Mouse (Mus musculus) lung, postnatal 0 days (tissue): ENCODE results near the gene Selenov. TPM values are rescaled to one million over a fixed set of nuclear protein-coding genes. Genes with fewer than 3 reads are reported as not detected.

Source experiments
- ATAC-seq: fragments of 200-750 bp; cut with Nextera tagmentation; 2 replicates; pipeline ENCODE4 v1.8.0; 2017; ENCODE audit warnings: moderate library complexity
- DNase-seq: peaks from one replicate; pipeline ENCODE4 v3.0.0-alpha.2; 2016; ENCODE audit warnings: low spot score
- H3K27ac ChIP-seq: fragments of 300-500 bp; sonication (generic); 2 replicates; pipeline ENCODE4 v1.5.1; 2014; ENCODE audit warnings: antibody characterized with exemption, mild to moderate bottlenecking, low read length, mixed read lengths
- H3K27me3 ChIP-seq: fragments of 300-500 bp; sonication (generic); replicated peaks from 2 replicates; pipeline ENCODE4 v1.6.1; 2014; ENCODE audit warnings: low read length, mixed read lengths; ENCODE audit not compliant: insufficient read depth
- H3K36me3 ChIP-seq: fragments of 300-500 bp; sonication (generic); 2 replicates; pipeline ENCODE4 v1.6.1; 2014; ENCODE audit warnings: low read length, mixed read lengths; ENCODE audit not compliant: insufficient read depth
- H3K4me1 ChIP-seq: fragments of 300-500 bp; sonication (generic); 2 replicates; pipeline ENCODE4 v1.6.1; 2014; ENCODE audit warnings: antibody characterized with exemption, low read depth, low read length, mixed read lengths; ENCODE audit not compliant: insufficient read depth
- H3K4me2 ChIP-seq: fragments of 300-500 bp; sonication (generic); replicated peaks from 2 replicates; pipeline ENCODE4 v1.6.1; 2014; ENCODE audit warnings: low read depth, mild to moderate bottlenecking, low read length, moderate library complexity, mixed read lengths
- H3K4me3 ChIP-seq: fragments of 300-500 bp; sonication (generic); 2 replicates; pipeline ENCODE4 v1.5.1; 2014; ENCODE audit warnings: low read depth, low read length
- H3K9ac ChIP-seq: fragments of 300-500 bp; sonication (generic); replicated peaks from 2 replicates; pipeline ENCODE4 v1.6.1; 2014; ENCODE audit warnings: low read depth, mild to moderate bottlenecking
- H3K9me3 ChIP-seq: fragments of 300-500 bp; sonication (generic); 2 replicates; pipeline ENCODE4 v1.6.1; 2016; ENCODE audit warnings: low read length, mixed read lengths
- CTCF ChIP-seq: IDR thresholded peaks from 2 replicates; pipeline ENCODE4 v1.5.1; 2016; ENCODE audit warnings: antibody characterized with exemption, mild to moderate bottlenecking
- EP300 ChIP-seq: IDR thresholded peaks from 2 replicates; pipeline ENCODE4 v1.6.1; 2016; ENCODE audit warnings: antibody characterized with exemption, mild to moderate bottlenecking, control low read depth
- WGBS: fragments of 180-500 bp; shearing (Covaris S2); extraction: QIAGEN DNeasy Blood & Tissue Kit; methylation state at CpG from one replicate; pipeline ENCODE4 v1.1.7; 2014; 5-methylcytosine and 5-hydroxymethylcytosine counted together
- polyA plus RNA-seq: library from polyadenylated mRNA; unstranded; fragments of >200 nt; fragmentation: Nextera tagmentation; extraction: Ambion mirVana; gene quantifications from 2 replicates; pipeline ENCODE4 v1.2.1, GENCODE M21; 2015

The Selenov gene
- polyA plus RNA-seq, 1 experiment from 2014 or later = 0.10 TPM

GRCm38 (mm10) chr7:28311926-28312543 is 21.0 kb upstream of the Selenov start, which contains the start of gene Timm50:
TSS of gene Timm50 (minus strand) at chr7:28312072.
- Histone ChIP-seq H3K4me1 (no peaks in the 10 kb centered on the region; the same call in 1 of the 2 replicates), H3K9ac (peak within 1 kb of the TSS; percentile 66), H3K4me3 (peak within 1 kb of the TSS; percentile 84), H3K27ac (peak within 1 kb of the TSS; percentile 48; the same call in 1 of the 2 replicates), H3K4me2 (peak within 1 kb of the TSS; percentile 93), H3K9me3 (no peaks in the 10 kb centered on the region), H3K36me3 (peaks cover 27% of the 10 kb centered on the region; the same call in 1 of the 2 replicates), H3K27me3 (no peaks in the 10 kb centered on the region)
- DNase-seq (peak; percentile 99), ATAC-seq (peak; percentile 99)
- TF ChIP-seq EP300 (peak; percentile 17; the same call in 1 of the 2 replicates), CTCF (peak; percentile 31)
- under 1% methylated on average over 33 of the region's 45 CpGs for WGBS

- ATAC-seq = peak; percentile 53
- Histone ChIP-seq H3K4me3 (peak overlapping the region; percentile 84), H3K4me2 (peak overlapping the region; percentile 93), H3K9me3 (no peaks in the 10 kb centered on the region), H3K27me3 (no peaks in the 10 kb centered on the region), H3K4me1 (no peaks in the 10 kb centered on the region; the same call in 1 of the 2 replicates), H3K36me3 (peaks cover 23% of the 10 kb centered on the region; the same call in 1 of the 2 replicates), H3K9ac (peak overlapping the region; percentile 66), H3K27ac (peak overlapping the region; percentile 48; the same call in 1 of the 2 replicates)
- 4% methylated on average over 34 of the region's 35 CpGs for WGBS
- peak; percentile 34 for DNase-seq
- TF ChIP-seq EP300 (no peak), CTCF (no peak)
Measured at GRCm38 (mm10) chr7:28311151-28311925, 20.4 kb upstream of the Selenov start.

GRCm38 (mm10) chr7:28309737-28310136 is 18.8 kb upstream of the Selenov start:
- Histone ChIP-seq H3K4me3 (no peak overlapping the region), H3K27me3 (no peaks in the 10 kb centered on the region), H3K9me3 (no peaks in the 10 kb centered on the region), H3K9ac (no peak overlapping the region), H3K4me2 (no peak overlapping the region), H3K36me3 (0 out of 2 replicates have a peak, but pooled peaks cover 14% of the 10 kb centered on the region), H3K27ac (no peak overlapping the region), H3K4me1 (no peaks in the 10 kb centered on the region; the same call in 1 of the 2 replicates)
- DNase-seq (no peak), ATAC-seq (no peak)
- 67% methylated on average over 9 of the region's 9 CpGs for WGBS
- TF ChIP-seq EP300 (no peak), CTCF (no peak)

GRCm38 (mm10) chr7:28306216-28306615 is 15.2 kb upstream of the Selenov start:
- no peak for ATAC-seq

GRCm38 (mm10) chr7:28305641-28306040 is 14.7 kb upstream of the Selenov start:
- Histone ChIP-seq H3K4me2 (no peak overlapping the region), H3K4me3 (no peak overlapping the region), H3K36me3 (0 out of 2 replicates have a peak, but pooled peaks cover 12% of the 10 kb centered on the region), H3K9ac (no peak overlapping the region), H3K9me3 (no peaks in the 10 kb centered on the region), H3K4me1 (no peaks in the 10 kb centered on the region), H3K27me3 (peaks cover 8% of the 10 kb centered on the region; the same call in 1 of the 2 replicates), H3K27ac (no peak overlapping the region)
- ATAC-seq (no peak), DNase-seq (no peak)
- 90% methylated on average over 10 of the region's 10 CpGs for WGBS
- no peak for TF ChIP-seq EP300
- TF ChIP-seq CTCF = no peak

More at GRCm38 (mm10) chr7:28306216-28306615, 15.2 kb upstream of the Selenov start:
- H3K27ac ChIP-seq = no peak overlapping the region
- no peak overlapping the region for H3K4me2 ChIP-seq
- H3K27me3 ChIP-seq = peaks cover 2% of the 10 kb centered on the region; the same call in 1 of the 2 replicates
- 0 out of 2 replicates have a peak, but pooled peaks cover 12% of the 10 kb centered on the region for H3K36me3 ChIP-seq
- H3K9ac ChIP-seq = no peak overlapping the region
- WGBS = 96% methylated on average over 8 of the region's 8 CpGs
- H3K4me1 ChIP-seq = no peaks in the 10 kb centered on the region; the same call in 1 of the 2 replicates
- no peak for DNase-seq
- no peak overlapping the region for H3K4me3 ChIP-seq
- no peak for TF ChIP-seq EP300
- no peaks in the 10 kb centered on the region for H3K9me3 ChIP-seq
